Mouse (Mus musculus) small intestine, adult 2 months (tissue): ENCODE measurements around the gene Sdhc.

Experiments
- CTCF ChIP-seq: fragments of 200-500 bp; IDR thresholded peaks from 2 replicates; pipeline ENCODE4 v1.5.1; 2012; ENCODE audit warnings: low read depth, mild to moderate bottlenecking, control low read depth, inconsistent platforms, low read length, moderate library complexity, mixed read lengths; ENCODE audit not compliant: insufficient replicate concordance, insufficient read length; ENCODE audit errors: extremely low read depth
- POLR2A ChIP-seq: fragments of 200-500 bp; IDR thresholded peaks from 2 replicates; pipeline ENCODE4 v1.6.1; 2012; ENCODE audit warnings: low read depth, mild to moderate bottlenecking, control low read depth, inconsistent platforms, low read length, moderate library complexity

DNA sequence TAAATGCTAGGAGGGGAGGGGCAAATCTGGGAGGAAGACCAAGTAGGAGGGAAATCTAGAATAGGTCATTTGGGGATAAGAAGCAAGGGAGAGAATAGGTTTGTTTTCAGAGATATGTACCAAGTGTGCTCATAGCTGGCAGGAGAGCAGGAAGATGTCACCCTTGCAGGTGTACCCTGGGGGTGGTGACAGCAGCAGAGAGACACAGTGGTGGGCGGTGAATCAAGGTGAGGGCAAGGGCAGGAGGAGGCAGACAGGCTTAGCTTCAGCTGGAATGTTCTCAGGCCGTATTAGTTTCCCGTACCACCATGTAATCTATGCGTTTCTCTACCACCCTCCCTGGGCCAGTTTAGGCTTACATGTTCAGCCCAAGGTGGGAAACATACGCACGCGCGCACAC lies 22.4 kb upstream of the Sdhc start:
- TF ChIP-seq POLR2A (no peak), CTCF (no peak)
